Mouse (Mus musculus) megakaryocyte, embryonic 14.5 days (primary cell): ENCODE results near the gene Angptl4.
"Not testable (repeated sequence)": the region's sequence is repeated elsewhere in the genome, so short reads cannot be mapped to it uniquely, and the experiment has no call there.

Experiments
- FLI1 ChIP-seq: IDR thresholded peaks from 2 replicates; pipeline ENCODE4 v1.6.1; 2012; ENCODE audit warnings: low read length, inconsistent platforms, mixed read lengths
- GATA1 ChIP-seq: IDR thresholded peaks from 3 replicates; pipeline ENCODE4 v1.6.1; 2012; ENCODE audit warnings: mixed read lengths, low read length, inconsistent platforms, borderline replicate concordance

GRCm38 (mm10) chr17:33733526-33733925 is 48.1 kb downstream of the Angptl4 start:
- not testable (repeated sequence) for TF ChIP-seq GATA1, FLI1
